Mouse (Mus musculus): ENCODE measurements around the gene Uhmk1. TPM values are rescaled to one million over a fixed set of nuclear protein-coding genes. Genes with fewer than 3 reads are reported as not detected.

Uhmk1 gene
- polyA plus RNA-seq, 1 experiment from 2014 or later = 6.0 TPM

DNA sequence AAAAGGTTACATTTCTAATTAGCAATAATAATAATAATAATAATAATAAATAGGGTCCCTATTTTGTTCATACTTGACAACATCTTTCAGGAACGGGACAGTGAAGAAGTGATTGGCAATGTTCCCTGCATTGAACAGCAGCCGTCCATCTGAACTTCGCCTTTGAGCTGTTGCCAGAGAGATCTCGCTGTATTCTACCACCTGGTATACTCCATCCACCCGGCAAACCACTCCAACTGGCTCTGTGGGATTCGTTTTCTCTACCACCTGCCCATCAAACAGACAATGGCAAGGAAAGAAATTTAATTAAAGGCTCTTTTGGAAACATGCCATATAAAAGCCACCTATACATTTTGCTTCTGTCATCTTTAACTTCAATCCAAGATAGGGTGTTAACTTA is 64.3 kb downstream of the Uhmk1 start:
- Histone ChIP-seq H3K27ac (ENCODE audit: low read length) (no peak overlapping the region), H3K4me1 (ENCODE audit: control insufficient read depth, low read depth, low read length) (peaks cover 14% of the 10 kb centered on the region), H3K9me3 (replicated peaks; ENCODE audit: control insufficient read depth, low read length) (no peaks in the 10 kb centered on the region), H3K27me3 (ENCODE audit: control insufficient read depth, insufficient read depth, low read depth, low read length) (no peaks in the 10 kb centered on the region), H3K9ac (ENCODE audit: low read depth, low read length) (no peak overlapping the region), H3K4me3 (ENCODE audit: low read depth, low read length) (no peak overlapping the region), H3K4me2 (ENCODE audit: low read depth, low read length) (no peak overlapping the region), H3K36me3 (ENCODE audit: control insufficient read depth, insufficient read depth) (peaks cover 13% of the 10 kb centered on the region)
- WGBS (ENCODE audit: insufficient replicate concordance) = 82% methylated on average over 6 of the region's 6 CpGs
- ATAC-seq (ENCODE audit: low read depth) = no peak

DNA sequence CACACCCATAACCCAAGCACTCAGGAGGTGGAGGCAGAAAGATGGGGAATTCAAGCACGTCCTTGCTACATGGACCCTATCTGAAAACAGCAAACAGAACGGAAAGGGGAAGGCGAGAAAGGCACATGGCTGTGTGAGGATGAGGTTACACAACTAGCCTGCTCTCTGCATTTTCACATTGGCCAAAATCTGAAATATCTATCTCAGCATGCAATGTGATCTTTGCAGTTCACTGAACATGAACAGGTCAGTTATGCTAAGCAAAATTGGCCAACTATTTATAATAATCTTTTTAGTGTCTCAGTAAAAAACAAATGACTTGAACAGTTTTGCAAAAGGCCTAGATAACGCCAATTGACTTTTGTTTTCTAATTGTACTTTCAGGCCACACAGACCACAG is 65.4 kb downstream of the Uhmk1 start:
- H3K36me3 ChIP-seq (ENCODE audit: control insufficient read depth, insufficient read depth) = peaks cover 10% of the 10 kb centered on the region
- H3K4me3 ChIP-seq (ENCODE audit: low read depth, low read length) = no peak overlapping the region
- ATAC-seq (ENCODE audit: low read depth) = no peak
- H3K9ac ChIP-seq (ENCODE audit: low read depth, low read length) = no peak overlapping the region
- no peaks in the 10 kb centered on the region for H3K9me3 ChIP-seq (replicated peaks; ENCODE audit: control insufficient read depth, low read length)
- no peak overlapping the region for H3K4me2 ChIP-seq (ENCODE audit: low read depth, low read length)
- H3K4me1 ChIP-seq (ENCODE audit: control insufficient read depth, low read depth, low read length) = peaks cover 14% of the 10 kb centered on the region
- 54% methylated on average over 4 of the region's 4 CpGs for WGBS (ENCODE audit: insufficient replicate concordance)
- H3K27ac ChIP-seq (ENCODE audit: low read length) = no peak overlapping the region
- H3K27me3 ChIP-seq (ENCODE audit: control insufficient read depth, insufficient read depth, low read depth, low read length) = no peaks in the 10 kb centered on the region

DNA sequence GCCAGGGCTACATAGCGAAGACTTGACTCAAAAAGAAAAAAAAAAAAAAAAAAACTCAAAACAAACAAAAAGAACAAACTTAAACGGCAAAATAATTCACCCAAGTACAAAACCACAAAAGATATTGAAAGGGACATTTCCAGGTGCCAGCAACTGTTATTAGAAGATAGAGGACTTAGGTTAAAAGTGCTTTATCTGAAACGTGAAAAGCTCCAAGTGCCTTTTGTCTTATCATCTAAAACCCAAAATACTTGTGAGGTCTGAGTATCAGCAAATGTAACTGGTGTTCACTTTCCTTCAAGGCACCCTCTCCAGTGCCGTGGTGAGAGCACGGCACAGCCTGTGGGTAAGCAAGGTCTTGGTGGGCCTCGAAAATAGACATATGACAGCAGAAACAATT is 66.7 kb downstream of the Uhmk1 start:
- no peak overlapping the region for H3K4me2 ChIP-seq (ENCODE audit: low read depth, low read length)
- peak; percentile 83 for ATAC-seq (ENCODE audit: low read depth)
- no peak overlapping the region for H3K4me3 ChIP-seq (ENCODE audit: low read depth, low read length)
- H3K27me3 ChIP-seq (ENCODE audit: control insufficient read depth, insufficient read depth, low read depth, low read length) = no peaks in the 10 kb centered on the region
- H3K4me1 ChIP-seq (ENCODE audit: control insufficient read depth, low read depth, low read length) = peaks cover 14% of the 10 kb centered on the region
- H3K9ac ChIP-seq (ENCODE audit: low read depth, low read length) = no peak overlapping the region
- peak overlapping the region; percentile 73 for H3K27ac ChIP-seq (ENCODE audit: low read length)
- no peaks in the 10 kb centered on the region for H3K9me3 ChIP-seq (replicated peaks; ENCODE audit: control insufficient read depth, low read length)
- H3K36me3 ChIP-seq (ENCODE audit: control insufficient read depth, insufficient read depth) = peaks cover 10% of the 10 kb centered on the region
- 27% methylated on average over 6 of the region's 6 CpGs for WGBS (ENCODE audit: insufficient replicate concordance)

DNA sequence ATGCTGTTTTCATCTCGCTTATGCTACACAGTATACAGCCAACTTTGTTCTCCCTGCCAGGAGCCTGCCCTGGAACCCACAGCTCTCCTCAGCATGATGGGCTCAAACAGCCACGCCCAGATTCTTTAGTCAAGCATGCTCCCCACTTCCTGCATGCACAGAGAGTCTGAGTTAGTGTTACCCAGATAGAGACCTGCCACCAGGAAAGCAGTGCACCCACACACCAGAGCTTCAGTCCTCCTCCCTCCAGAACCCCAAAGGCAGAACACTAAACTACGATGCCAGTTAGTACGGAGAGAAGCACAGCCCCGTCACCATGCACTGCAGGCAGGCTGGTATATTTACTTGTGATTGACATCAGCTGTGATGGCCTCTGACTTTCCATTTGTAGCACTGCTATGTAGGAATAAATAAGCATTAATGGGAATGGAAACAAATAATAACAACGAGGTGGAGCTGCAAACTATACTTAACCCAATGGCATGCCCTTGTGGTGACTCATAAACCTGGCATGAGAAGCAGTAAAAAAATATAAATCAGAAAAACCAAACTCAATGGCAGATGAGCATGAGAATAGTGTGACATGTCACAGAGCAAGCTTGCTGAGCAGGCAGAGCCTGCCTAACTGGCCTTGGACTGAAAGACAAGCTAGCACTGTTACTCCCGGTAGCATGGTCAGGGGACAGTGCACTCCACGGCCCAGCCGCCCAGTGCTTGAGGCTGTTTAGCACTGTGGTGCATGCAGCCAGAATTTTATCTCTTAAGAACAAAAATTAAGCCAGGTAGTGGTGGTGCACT is 67.3 kb downstream of the Uhmk1 start:
- H3K36me3 ChIP-seq (ENCODE audit: control insufficient read depth, insufficient read depth) = peaks cover 10% of the 10 kb centered on the region
- H3K4me1 ChIP-seq (ENCODE audit: control insufficient read depth, low read depth, low read length) = peaks cover 14% of the 10 kb centered on the region
- peak overlapping the region; percentile 73 for H3K27ac ChIP-seq (ENCODE audit: low read length)
- WGBS (ENCODE audit: insufficient replicate concordance) = 41% methylated on average over 9 of the region's 9 CpGs
- no peak overlapping the region for H3K9ac ChIP-seq (ENCODE audit: low read depth, low read length)
- no peaks in the 10 kb centered on the region for H3K9me3 ChIP-seq (replicated peaks; ENCODE audit: control insufficient read depth, low read length)
- no peaks in the 10 kb centered on the region for H3K27me3 ChIP-seq (ENCODE audit: control insufficient read depth, insufficient read depth, low read depth, low read length)
- no peak overlapping the region for H3K4me3 ChIP-seq (ENCODE audit: low read depth, low read length)
- ATAC-seq (ENCODE audit: low read depth) = peak; percentile 71
- no peak overlapping the region for H3K4me2 ChIP-seq (ENCODE audit: low read depth, low read length)

DNA sequence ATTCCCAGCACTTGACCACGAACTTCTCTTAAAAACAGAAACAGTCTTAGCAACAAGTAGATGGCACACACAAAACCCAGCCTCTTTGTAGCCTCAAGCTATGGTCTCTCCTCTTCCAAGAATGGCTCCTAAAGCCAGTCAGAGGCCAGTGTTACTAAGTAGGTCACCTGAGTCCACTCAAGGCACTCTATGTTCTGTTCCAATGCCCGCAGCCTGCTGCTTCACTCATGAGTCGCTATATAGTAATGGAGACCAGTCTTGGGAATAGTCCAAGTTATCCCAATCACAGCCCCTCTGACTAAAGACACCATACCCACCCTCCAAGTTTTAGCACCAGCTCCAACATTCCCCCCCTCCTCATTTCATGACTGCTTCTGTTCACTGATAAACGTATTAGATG is 69.6 kb downstream of the Uhmk1 start:
- 83% methylated on average over 4 of the region's 4 CpGs for whole genome bisulfite sequencing (ENCODE audit: insufficient replicate concordance)
- H3K4me2 ChIP-seq (ENCODE audit: low read depth, low read length) = no peak overlapping the region
- H3K36me3 ChIP-seq (ENCODE audit: control insufficient read depth, insufficient read depth) = peaks cover 10% of the 10 kb centered on the region
- no peak overlapping the region for H3K4me3 ChIP-seq (ENCODE audit: low read depth, low read length)
- H3K27ac ChIP-seq (ENCODE audit: low read length) = no peak overlapping the region
- no peak overlapping the region for H3K9ac ChIP-seq (ENCODE audit: low read depth, low read length)
- H3K9me3 ChIP-seq (replicated peaks; ENCODE audit: control insufficient read depth, low read length) = no peaks in the 10 kb centered on the region
- no peaks in the 10 kb centered on the region for H3K27me3 ChIP-seq (ENCODE audit: control insufficient read depth, insufficient read depth, low read depth, low read length)
- H3K4me1 ChIP-seq (ENCODE audit: control insufficient read depth, low read depth, low read length) = peaks cover 14% of the 10 kb centered on the region
- ATAC-seq (ENCODE audit: low read depth) = no peak

Other genes starting within 250 kb of the Uhmk1 start
- 11.9 and 12.3 TPM in 2 replicates for gene Hsd17b7, start 246.2 kb downstream of the Uhmk1 start, polyA plus RNA-seq (2015; fragmentation: Nextera tagmentation; extraction: Ambion mirVana)
- gene Ddr2, start 104.6 kb downstream of the Uhmk1 start, polyA plus RNA-seq (2015; fragmentation: Nextera tagmentation; extraction: Ambion mirVana) = 1.1 and 1.3 TPM in 2 replicates
- gene Uap1, start 40.4 kb downstream of the Uhmk1 start, polyA plus RNA-seq (2015; fragmentation: Nextera tagmentation; extraction: Ambion mirVana) = 27.3 and 31.7 TPM in 2 replicates
- not detected in 2 replicates for gene Sh2d1b2, start 17.4 kb upstream of the Uhmk1 start, polyA plus RNA-seq (2015; fragmentation: Nextera tagmentation; extraction: Ambion mirVana)
- gene Sh2d1b1, start 61.9 kb upstream of the Uhmk1 start, polyA plus RNA-seq (2015; fragmentation: Nextera tagmentation; extraction: Ambion mirVana) = 0.25 and 0.42 TPM in 2 replicates
- 1.8 and 2.4 TPM in 2 replicates for gene Gm7694, start 90.9 kb upstream of the Uhmk1 start, polyA plus RNA-seq (2015; fragmentation: Nextera tagmentation; extraction: Ambion mirVana)
- 0.56 and 0.71 TPM in 2 replicates for gene Spata46, start 93.4 kb upstream of the Uhmk1 start, polyA plus RNA-seq (2015; fragmentation: Nextera tagmentation; extraction: Ambion mirVana)